Mouse (Mus musculus) intestine, postnatal 0 days (tissue): ENCODE results near the gene Tmem89. TPM values are rescaled to one million over a fixed set of nuclear protein-coding genes. Genes with fewer than 3 reads are reported as not detected.

ENCODE experiments used
- ATAC-seq: fragments of 200-750 bp; cut with Nextera tagmentation; 2 replicates; pipeline ENCODE4 v1.8.0; 2017; ENCODE audit warnings: mild to moderate bottlenecking, moderate TSS enrichment, moderate library complexity
- H3K27ac ChIP-seq: fragments of 300-500 bp; sonication (generic); 2 replicates; pipeline ENCODE4 v1.5.1; 2014; ENCODE audit warnings: mild to moderate bottlenecking, low read depth, low read length, moderate library complexity
- H3K27me3 ChIP-seq: fragments of 300-500 bp; sonication (generic); replicated peaks from 2 replicates; pipeline ENCODE4 v1.6.1; 2014; ENCODE audit warnings: low read length, mixed read lengths; ENCODE audit not compliant: control insufficient read depth, insufficient read depth
- H3K36me3 ChIP-seq: fragments of 300-500 bp; sonication (generic); 2 replicates; pipeline ENCODE4 v1.6.1; 2014; ENCODE audit warnings: mild to moderate bottlenecking, moderate library complexity; ENCODE audit not compliant: control insufficient read depth, insufficient read depth
- H3K4me1 ChIP-seq: fragments of 300-500 bp; sonication (generic); replicated peaks from 2 replicates; pipeline ENCODE4 v1.6.1; 2014; ENCODE audit warnings: antibody characterized with exemption, low read length, mixed read lengths; ENCODE audit not compliant: control insufficient read depth, insufficient read depth
- H3K4me2 ChIP-seq: fragments of 300-500 bp; sonication (generic); replicated peaks from 2 replicates; pipeline ENCODE4 v1.6.1; 2014; ENCODE audit warnings: low read depth, mild to moderate bottlenecking, moderate library complexity
- H3K4me3 ChIP-seq: fragments of 300-500 bp; sonication (generic); 2 replicates; pipeline ENCODE4 v1.5.1; 2014; ENCODE audit warnings: low read depth, low read length
- H3K9ac ChIP-seq: fragments of 300-500 bp; sonication (generic); 2 replicates; pipeline ENCODE4 v1.6.1; 2014; ENCODE audit warnings: mild to moderate bottlenecking, low read depth, low read length
- H3K9me3 ChIP-seq: fragments of 300-500 bp; sonication (generic); 2 replicates; pipeline ENCODE4 v1.6.1; 2016; ENCODE audit warnings: mixed run types; ENCODE audit not compliant: control insufficient read depth
- CTCF ChIP-seq: sonication (generic); IDR thresholded peaks from 2 replicates; pipeline ENCODE4 v1.5.1; 2016; ENCODE audit warnings: low read depth, mild to moderate bottlenecking, control low read depth, antibody characterized with exemption, moderate library complexity
- WGBS: fragments of 180-500 bp; shearing (Covaris S2); extraction: QIAGEN DNeasy Blood & Tissue Kit; methylation state at CpG from one replicate; pipeline ENCODE4 v1.1.7; 2014; 5-methylcytosine and 5-hydroxymethylcytosine counted together
- polyA plus RNA-seq: library from polyadenylated mRNA; unstranded; fragments of >200 nt; fragmentation: Nextera tagmentation; extraction: Ambion mirVana; gene quantifications from 2 replicates; pipeline ENCODE4 v1.2.1, GENCODE M21; 2015

Gene Tmem89
- polyA plus RNA-seq, 1 experiment from 2014 or later = not detected

GRCm38 (mm10) chr9:108936418-108937364 lies 22.3 kb downstream of the Tmem89 start, which contains the start of gene Uqcrc1:
Gene Uqcrc1, plus strand, starts transcription at chr9:108936633.
- WGBS = under 1% methylated on average over 58 of the region's 58 CpGs
- TF ChIP-seq CTCF = peak; percentile 98

GRCm38 (mm10) chr9:108945111-108945510 lies 30.7 kb downstream of the Tmem89 start:
- H3K9ac ChIP-seq = no peak overlapping the region
- no peak overlapping the region for H3K4me2 ChIP-seq
- whole genome bisulfite sequencing = 73% methylated on average over 9 of the region's 9 CpGs
- H3K4me3 ChIP-seq = no peak overlapping the region
- TF ChIP-seq CTCF = no peak
- ATAC-seq = no peak
- no peaks in the 10 kb centered on the region for H3K27me3 ChIP-seq
- H3K27ac ChIP-seq = peak overlapping the region; percentile 5; the same call in 1 of the 2 replicates
- H3K4me1 ChIP-seq = no peaks in the 10 kb centered on the region
- peaks cover 91% of the 10 kb centered on the region for H3K36me3 ChIP-seq
- H3K9me3 ChIP-seq = no peaks in the 10 kb centered on the region

More at GRCm38 (mm10) chr9:108936418-108937364, 22.3 kb downstream of the Tmem89 start, which contains the start of gene Uqcrc1:
- Histone ChIP-seq H3K9me3 (no peaks in the 10 kb centered on the region), H3K4me3 (peak within 1 kb of the TSS; percentile 98), H3K4me1 (no peaks in the 10 kb centered on the region), H3K4me2 (peak within 1 kb of the TSS; percentile 78), H3K9ac (peak within 1 kb of the TSS; percentile 90), H3K27ac (peak within 1 kb of the TSS; percentile 78), H3K27me3 (no peaks in the 10 kb centered on the region), H3K36me3 (peaks cover 31% of the 10 kb centered on the region)
- peak; percentile 94 for ATAC-seq

- no peak for TF ChIP-seq CTCF
- Histone ChIP-seq H3K4me3 (no peak overlapping the region), H3K4me1 (no peaks in the 10 kb centered on the region), H3K9me3 (no peaks in the 10 kb centered on the region), H3K36me3 (peaks cover 92% of the 10 kb centered on the region), H3K27ac (no peak overlapping the region), H3K27me3 (no peaks in the 10 kb centered on the region), H3K9ac (no peak overlapping the region), H3K4me2 (no peak overlapping the region)
- ATAC-seq = no peak
- WGBS = 83% methylated on average over 5 of the region's 5 CpGs
These were observed 31.2 kb downstream of the Tmem89 start for GRCm38 (mm10) chr9:108945608-108946007.

GRCm38 (mm10) chr9:108949231-108949966 lies 35.0 kb downstream of the Tmem89 start:
- H3K4me3 ChIP-seq = no peak overlapping the region
- TF ChIP-seq CTCF = no peak
- peak; percentile 46 for ATAC-seq
- no peak overlapping the region; the same call in 1 of the 2 replicates for H3K27ac ChIP-seq
- no peaks in the 10 kb centered on the region for H3K9me3 ChIP-seq
- 62% methylated on average over 13 of the region's 13 CpGs for WGBS
- H3K4me2 ChIP-seq = no peak overlapping the region
- no peak overlapping the region for H3K9ac ChIP-seq
- H3K4me1 ChIP-seq = no peaks in the 10 kb centered on the region
- peaks cover 65% of the 10 kb centered on the region for H3K36me3 ChIP-seq
- 0 out of 2 replicates have a peak, but pooled peaks cover 7% of the 10 kb centered on the region for H3K27me3 ChIP-seq

GRCm38 (mm10) chr9:108949967-108950728 lies 35.7 kb downstream of the Tmem89 start:
- TF ChIP-seq CTCF = no peak
- Histone ChIP-seq H3K9me3 (no peaks in the 10 kb centered on the region), H3K27ac (no peak overlapping the region), H3K36me3 (peaks cover 58% of the 10 kb centered on the region), H3K4me1 (no peaks in the 10 kb centered on the region), H3K4me3 (no peak overlapping the region), H3K27me3 (0 out of 2 replicates have a peak, but pooled peaks cover 7% of the 10 kb centered on the region), H3K9ac (no peak overlapping the region), H3K4me2 (no peak overlapping the region)
- ATAC-seq = no peak
- WGBS = 87% methylated on average over 9 of the region's 9 CpGs
